Mouse (Mus musculus): Measurements from ENCODE around the gene Wfdc15b.
"Not testable (repeated sequence)": the region's sequence is repeated elsewhere in the genome, so short reads cannot be mapped to it uniquely, and the experiment has no call there.

Gene Wfdc15b

GRCm38 (mm10) chr2:164221522-164221921, at the start of gene Wfdc15b:
Gene Wfdc15b (minus strand): TSS chr2:164221660.
- DNase-seq (ENCODE audit: low read depth), result no peak

DNA sequence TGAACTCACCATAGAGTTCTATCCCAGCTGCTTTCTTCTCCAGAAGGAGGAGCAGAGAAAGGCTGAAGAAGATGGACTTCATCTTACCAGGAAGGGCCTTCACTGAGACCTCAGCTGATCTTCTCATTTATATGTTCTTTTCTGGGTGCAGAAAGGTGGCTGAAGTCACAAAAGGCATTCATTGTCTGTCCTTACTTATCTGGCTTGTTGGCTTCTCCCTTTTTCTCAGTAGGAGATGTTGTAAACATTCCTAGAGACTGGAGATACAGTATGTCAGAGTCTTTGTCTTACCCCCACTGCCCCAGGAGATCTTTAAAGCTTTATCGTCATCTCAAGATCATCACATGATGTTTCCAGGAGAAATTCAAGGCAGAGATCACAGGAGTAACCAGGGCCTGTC, 35.1 kb upstream of the Wfdc15b start, which contains the start of gene Svs3b:
Svs3b (minus strand) TSS at position 101 of the 400 bp plus-strand sequence.
- not testable (repeated sequence) for DNase-seq (ENCODE audit: low read depth)

GRCm38 (mm10) chr2:164238366-164238765, 16.9 kb upstream of the Wfdc15b start, which contains the start of gene Svs2:
Gene Svs2 (minus strand): TSS chr2:164238466.
- DNase-seq (ENCODE audit: low read depth), result no peak

GRCm38 (mm10) chr2:164232671-164233070, 11.2 kb upstream of the Wfdc15b start:
- no peak for DNase-seq (ENCODE audit: low read depth)

DNA sequence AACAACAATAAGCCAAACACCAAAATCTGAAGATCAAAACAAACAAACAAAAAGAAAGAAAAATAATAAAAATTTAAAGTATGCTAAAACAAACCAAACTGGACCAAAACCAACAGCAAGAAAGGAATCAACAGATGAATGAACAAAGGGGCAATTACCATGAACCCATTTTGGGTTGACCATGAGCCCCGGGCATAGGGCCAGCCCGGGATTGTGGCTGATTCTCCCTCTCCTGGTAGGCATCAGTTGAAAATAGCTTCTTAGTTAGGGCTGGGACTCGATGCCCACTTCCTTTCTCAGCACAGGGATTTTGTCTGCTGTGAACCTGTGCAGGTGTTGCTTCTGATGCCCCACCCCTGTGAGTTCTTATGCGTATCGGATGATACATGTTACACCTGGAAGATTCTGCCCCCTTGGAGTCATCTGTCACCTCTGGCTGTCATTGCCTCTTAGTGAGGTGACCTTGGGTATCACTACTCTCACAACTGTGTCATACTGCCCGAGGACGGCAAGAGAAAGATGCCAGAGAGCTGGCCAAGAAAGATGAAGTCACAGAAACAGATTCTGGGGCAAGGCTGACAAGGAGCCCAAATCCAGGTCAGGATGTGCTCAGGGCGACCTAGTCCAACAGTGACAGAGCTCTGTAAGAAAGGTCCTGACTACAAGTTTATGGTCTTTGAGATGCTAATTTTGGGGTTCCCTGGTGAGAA, 7.1 kb upstream of the Wfdc15b start:
- DNase-seq (ENCODE audit: low read depth), result no peak

- DNase-seq (ENCODE audit: low read depth), result no peak
These were observed 2.2 kb downstream of the Wfdc15b start for GRCm38 (mm10) chr2:164219295-164219694.

GRCm38 (mm10) chr2:164212711-164213110, 8.7 kb downstream of the Wfdc15b start:
- DNase-seq (ENCODE audit: low read depth), result no peak

DNA sequence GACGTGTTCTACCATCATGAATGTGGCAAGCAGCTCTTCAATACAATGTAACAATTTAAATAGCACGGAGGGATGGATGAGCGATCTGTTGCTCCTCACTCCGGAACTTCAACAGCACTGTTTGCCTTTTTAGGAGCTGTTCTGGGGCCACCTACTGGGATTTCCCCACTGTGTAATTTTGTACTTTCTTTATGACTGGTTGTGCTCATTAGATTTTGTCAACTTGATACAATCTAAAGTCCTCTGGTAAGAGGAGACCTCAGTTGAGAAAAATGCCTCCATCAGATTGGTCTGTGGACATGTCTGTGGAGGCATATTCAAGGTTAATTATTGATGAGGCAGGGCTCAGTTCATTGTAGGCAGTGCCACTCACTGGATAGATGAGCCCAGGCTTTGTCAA, 10.6 kb downstream of the Wfdc15b start:
- DNase-seq (ENCODE audit: low read depth), result no peak

GRCm38 (mm10) chr2:164206676-164207075, 14.8 kb downstream of the Wfdc15b start:
- DNase-seq (ENCODE audit: low read depth), result no peak

DNA sequence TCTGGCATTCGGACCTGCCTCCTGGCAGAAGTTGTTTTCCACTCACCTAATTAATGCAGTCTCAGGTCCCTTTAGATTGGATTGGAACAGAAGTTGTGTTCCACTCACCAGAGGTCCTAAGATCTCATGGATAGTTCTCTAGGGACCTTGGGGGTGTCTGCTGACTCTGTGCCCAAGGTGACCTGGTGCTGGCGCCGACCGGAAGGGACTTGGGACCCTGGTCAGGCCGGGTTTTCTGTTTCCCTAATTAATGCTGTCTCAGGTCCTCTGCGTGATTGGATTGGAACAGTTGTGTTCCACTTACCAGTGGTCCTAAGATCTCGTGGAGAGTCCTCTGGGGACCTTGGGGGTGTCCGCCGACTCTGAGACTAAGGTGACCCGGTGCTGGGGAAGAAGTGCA, 15.4 kb downstream of the Wfdc15b start:
- not testable (repeated sequence) for DNase-seq (ENCODE audit: low read depth)

DNA sequence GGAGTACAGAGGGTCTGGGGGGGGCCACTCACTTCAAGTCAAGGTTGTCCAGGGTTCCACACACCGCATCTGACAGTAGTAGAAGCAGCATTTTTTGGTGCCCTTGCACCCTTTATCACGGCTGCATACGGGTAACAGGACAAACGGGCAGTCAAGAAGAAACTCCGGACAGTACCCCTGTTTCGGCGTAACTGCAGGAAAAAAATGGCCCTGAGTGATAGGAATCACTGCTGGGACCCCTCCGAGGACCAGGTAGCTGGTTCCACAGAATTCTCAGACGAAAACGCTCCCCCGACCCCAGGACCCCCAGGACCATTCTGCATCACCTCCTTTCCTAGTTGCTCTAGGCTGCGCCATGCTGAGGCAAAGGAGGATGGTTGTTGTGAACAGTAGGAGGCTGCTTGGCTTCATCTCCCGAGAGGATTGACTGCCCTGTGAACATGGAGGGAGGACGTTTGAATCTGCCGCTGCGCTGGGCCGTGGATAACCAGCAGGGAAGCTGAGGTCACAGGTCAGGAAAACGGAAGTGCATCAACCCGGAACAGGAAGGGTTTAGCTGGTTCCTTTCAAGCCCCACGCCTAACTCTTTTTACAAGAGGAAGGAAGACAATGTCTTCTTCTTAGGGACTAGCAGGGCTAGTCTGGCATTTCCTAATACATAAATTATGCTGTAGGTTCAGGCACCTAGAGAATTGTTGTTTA, 21.7 kb downstream of the Wfdc15b start, which contains the start of gene Wfdc15a:
Wfdc15a (minus strand) TSS at position 505 of the 702 bp plus-strand sequence.
- DNase-seq (ENCODE audit: low read depth), result no peak

- DNase-seq (ENCODE audit: low read depth), result no peak
These were observed 24.8 kb downstream of the Wfdc15b start for GRCm38 (mm10) chr2:164196700-164196990.

DNA sequence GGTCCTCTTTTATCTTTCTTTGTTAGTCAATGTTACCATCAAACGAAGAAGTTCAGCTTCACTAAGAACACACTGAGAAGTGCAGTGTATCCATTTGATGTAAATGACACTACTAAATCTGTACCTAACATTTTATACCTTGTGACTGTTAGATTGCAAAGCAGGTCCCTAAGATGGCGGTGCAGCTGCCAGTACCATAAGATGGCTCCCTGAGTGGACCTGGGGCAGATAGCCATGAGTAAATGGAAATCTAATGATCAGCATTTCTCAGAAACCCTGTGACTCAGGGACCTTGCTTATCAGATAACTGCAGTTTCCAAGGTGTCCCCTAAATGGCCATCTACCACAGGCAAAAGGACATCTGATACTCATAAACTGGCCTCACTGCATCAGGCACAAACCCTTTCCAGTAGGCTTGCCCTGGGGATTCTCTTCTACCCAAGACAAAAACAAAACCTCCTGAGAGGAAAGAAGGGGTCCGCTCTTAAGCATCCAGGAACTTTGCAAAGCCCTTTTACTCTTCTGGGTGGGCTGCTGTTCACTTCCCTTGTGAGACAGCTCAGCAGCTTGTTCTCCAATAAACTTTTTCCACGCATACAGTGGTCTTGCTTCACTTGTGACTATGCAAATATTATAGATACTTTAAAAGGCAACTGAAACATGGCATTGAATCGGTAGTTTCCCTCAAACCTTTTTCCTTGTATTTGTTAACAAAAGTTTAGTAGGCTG, 25.3 kb downstream of the Wfdc15b start:
- DNase-seq (ENCODE audit: low read depth), result no peak

- DNase-seq (ENCODE audit: low read depth), result no peak
These were observed 26.4 kb downstream of the Wfdc15b start for GRCm38 (mm10) chr2:164194959-164195630.

DNA sequence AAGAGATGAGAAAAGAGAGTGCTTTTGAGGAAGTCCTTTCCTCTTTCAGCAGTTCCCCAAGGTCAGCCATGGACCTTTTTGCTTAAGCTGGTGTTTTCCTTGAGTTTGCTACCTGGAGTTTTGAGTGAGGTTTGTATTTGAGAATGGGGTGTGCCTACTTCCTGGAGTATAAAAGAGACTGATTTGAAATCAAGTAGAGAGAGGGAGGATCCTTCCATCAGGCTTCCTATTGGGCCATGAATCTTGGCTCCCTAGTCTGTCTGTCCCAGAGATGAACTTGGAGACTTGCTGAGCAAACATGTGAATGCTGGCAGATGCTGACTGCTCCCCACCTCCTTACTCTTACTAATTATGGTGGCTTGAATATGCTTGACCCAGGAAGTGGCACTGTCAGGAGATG, 29.2 kb downstream of the Wfdc15b start:
- DNase-seq (ENCODE audit: low read depth), result no peak

DNA sequence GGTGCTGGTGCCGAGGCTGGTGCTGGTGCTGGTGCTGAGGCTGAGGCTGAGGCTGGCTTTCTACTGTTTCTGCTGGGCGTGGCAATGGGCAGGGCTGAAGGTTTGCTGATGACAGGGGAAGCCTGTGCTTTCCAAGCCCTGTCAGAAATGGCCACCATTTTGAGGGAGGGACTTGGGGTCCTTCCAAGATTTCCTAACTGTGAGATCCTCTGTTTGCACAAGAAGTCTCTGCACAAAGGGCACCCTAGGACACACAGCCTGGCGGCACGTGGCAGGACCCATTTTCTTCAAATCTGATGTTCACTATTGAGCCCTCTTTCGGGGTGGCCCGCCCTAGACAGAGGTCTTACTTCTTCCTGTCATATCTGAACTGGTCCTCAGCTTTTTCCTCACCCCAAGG, 30.9 kb downstream of the Wfdc15b start, which contains the start of gene Wfdc12:
Wfdc12 (minus strand) TSS at position 33 of the 400 bp plus-strand sequence.
- DNase-seq (ENCODE audit: low read depth), result no peak

DNA sequence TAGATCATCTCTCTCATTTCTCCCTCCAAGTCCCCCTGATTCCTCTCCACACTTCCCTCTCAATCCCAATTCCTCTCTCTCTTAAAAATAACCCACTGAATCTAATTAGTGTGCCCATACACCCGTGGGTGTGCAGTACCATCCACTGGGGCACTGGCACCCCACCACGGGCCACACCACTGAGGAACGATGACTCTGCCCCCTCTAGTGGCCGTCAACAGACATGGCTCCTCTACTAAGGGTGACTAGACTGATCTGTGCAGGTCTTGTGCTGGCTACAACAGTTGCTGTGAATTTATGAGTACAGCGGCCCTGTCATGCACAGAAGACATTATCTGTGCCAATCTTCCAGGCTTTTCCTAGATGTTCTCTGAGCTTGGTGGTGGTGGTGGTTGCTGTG, 32.7 kb downstream of the Wfdc15b start:
- DNase-seq (ENCODE audit: low read depth), result peak; percentile 55

GRCm38 (mm10) chr2:164184145-164184719, 37.2 kb downstream of the Wfdc15b start:
- DNase-seq (ENCODE audit: low read depth), result peak; percentile 30

- DNase-seq (ENCODE audit: low read depth), result no peak
These were observed 38.1 kb downstream of the Wfdc15b start for GRCm38 (mm10) chr2:164183340-164183739.

DNA sequence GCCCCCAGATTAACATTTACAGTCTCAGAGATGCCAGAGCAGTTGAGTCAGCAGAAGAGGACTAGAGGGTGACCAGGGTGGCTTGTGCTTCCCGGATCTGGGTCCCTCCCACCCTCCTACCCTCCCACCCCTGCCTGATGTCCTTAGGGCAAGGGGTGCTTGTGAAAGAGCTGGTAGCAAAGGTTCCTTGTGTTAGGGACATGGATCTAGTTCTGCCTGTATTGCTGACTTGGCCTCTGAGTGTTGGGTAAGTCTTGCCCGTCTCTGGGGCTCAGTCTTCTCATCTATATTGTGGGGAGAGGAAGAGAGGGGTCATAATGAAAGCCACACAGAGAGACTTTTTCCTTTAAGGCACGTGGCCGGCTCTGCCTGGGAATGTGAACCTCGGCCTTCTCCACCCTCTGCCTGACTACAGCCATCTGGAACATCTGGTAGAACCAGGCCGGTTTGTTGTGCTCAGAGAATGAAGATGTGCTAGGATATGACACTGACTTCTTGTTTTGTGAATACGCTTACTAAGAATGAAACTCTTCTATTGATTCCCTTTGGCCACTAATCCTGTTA, 38.7 kb downstream of the Wfdc15b start, which contains the start of gene Wfdc5:
Wfdc5 (minus strand) TSS at position 51 of the 564 bp plus-strand sequence.
- no peak for DNase-seq (ENCODE audit: low read depth)

DNA sequence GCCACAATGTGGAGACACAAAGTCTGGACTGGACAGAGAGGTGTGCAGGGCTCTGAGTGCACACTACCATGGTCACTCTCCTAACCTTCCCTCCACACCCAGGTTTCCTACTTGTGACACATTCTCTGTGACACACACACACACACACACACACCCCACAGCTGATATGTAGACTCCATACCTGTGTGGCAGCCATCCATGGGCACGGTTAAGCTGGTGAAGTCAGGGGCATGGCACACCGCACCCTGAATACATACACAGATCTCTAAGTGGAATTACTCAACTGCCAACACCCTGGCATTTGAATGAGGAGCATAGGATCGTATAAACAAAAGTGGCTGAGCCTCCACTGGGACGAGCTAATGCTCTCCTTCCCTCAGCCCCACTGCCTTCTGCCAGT, 40.7 kb downstream of the Wfdc15b start:
- no peak for DNase-seq (ENCODE audit: low read depth)

Data from naive thymus-derived CD4-positive, alpha-beta T cell, adult 2 months (primary cell).